In genomic region chr4:149791470-149791869, GRCm38 (mm10) we compare ENCODE assay signal across 15 mouse cellular contexts. TPM values are rescaled to one million over a fixed set of nuclear protein-coding genes. Genes with fewer than 3 reads are reported as not detected.
A peak's percentile ranks its signal among the peaks of the same experiment; 100 is the strongest.
DNase-seq lines count a peak whose midpoint lies in the region; ATAC-seq and TF ChIP-seq lines count a peak whose summit lies in the region.
"Had no signal": no experiment of that assay in that cellular context is flagged by ENCODE, and none has a peak within 500 bp of the region (broad histone marks: within the 10 kb centered on the region; RNA-seq: fewer than 3 reads in every experiment).

No protein-coding gene starts in this region.

- ATAC-seq in frontal cortex, adult (ENCODE audit: low TSS enrichment): peak; percentile 39; the same call in 1 of the 2 replicates
- ATAC-seq in lung, postnatal 0 days: 0 out of 2 replicates have a peak, but pooled peaks have one; percentile 3
- no peak for ATAC-seq in midbrain, postnatal 0 days (ENCODE audit: low FRiP score)

- H3K4me3 ChIP-seq in kidney, adult 2 months (ENCODE audit: insufficient read depth, low read depth, low read length): no peak overlapping the region
- peak overlapping the region; percentile 10 for H3K4me3 ChIP-seq in bone marrow, adult 2 months (replicated peaks; ENCODE audit: control insufficient read depth, low read depth, low read length)
- no peak overlapping the region for H3K4me3 ChIP-seq in lung, postnatal 0 days (ENCODE audit: low read depth, low read length)
- H3K4me3 ChIP-seq in midbrain, postnatal 0 days (ENCODE audit: low read depth, low read length): no peak overlapping the region
- H3K4me3 ChIP-seq: erythroblast, embryonic 14.5 days; heart, embryonic 15.5 days had no signal

- H3K4me1 ChIP-seq in kidney, adult 2 months (ENCODE audit: control insufficient read depth, insufficient read depth, low read length): peaks cover 27% of the 10 kb centered on the region
- H3K4me1 ChIP-seq in bone marrow, adult 2 months (ENCODE audit: control insufficient read depth, insufficient read depth, low read length): peaks cover 8% of the 10 kb centered on the region
- no peaks in the 10 kb centered on the region; the same call in 1 of the 2 replicates for H3K4me1 ChIP-seq in lung, postnatal 0 days (ENCODE audit: insufficient read depth, low read depth, low read length)
- H3K4me1 ChIP-seq in midbrain, postnatal 0 days (ENCODE audit: insufficient read depth, low read length): no peaks in the 10 kb centered on the region

- no peak for TF ChIP-seq POLR2A in kidney, adult 2 months (IDR thresholded peaks at IDR 0.05; ENCODE audit: low read depth, low read length)
- no peak for TF ChIP-seq POLR2A in bone marrow, adult 2 months (IDR thresholded peaks at IDR 0.05; ENCODE audit: borderline replicate concordance, control insufficient read depth, low read depth, low read length)

- H3K4me2 ChIP-seq in lung, postnatal 0 days (replicated peaks; ENCODE audit: low read depth, low read length): no peak overlapping the region
- H3K4me2 ChIP-seq in midbrain, postnatal 0 days (ENCODE audit: low read depth, low read length, poor library complexity, severe bottlenecking): no peak overlapping the region
- H3K4me2 ChIP-seq: heart, embryonic 15.5 days; lung, embryonic 14.5 days; midbrain, embryonic 11.5 days had no signal

- DNase-seq in frontal cortex, postnatal 10 days (ENCODE audit: low spot score in 2 of 2): no peak
- DNase-seq in kidney, adult 2 months: peak; percentile 59
- DNase-seq in kidney, adult 9 months: no peak
- no peak for DNase-seq in lung, postnatal 0 days (ENCODE audit: low spot score)
- no peak for DNase-seq in midbrain, postnatal 0 days (ENCODE audit: low spot score)
- DNase-seq in urinary bladder, postnatal 10 days (ENCODE audit: low spot score): no peak
- DNase-seq: cerebellum, adult 8-10 months; layer of hippocampus, postnatal 36 days; right cerebral cortex, postnatal 25 days had no signal

- H3K9me3 ChIP-seq in lung, postnatal 0 days (ENCODE audit: low read length): no peaks in the 10 kb centered on the region
- no peaks in the 10 kb centered on the region for H3K9me3 ChIP-seq in midbrain, postnatal 0 days (ENCODE audit: low read length)
- H3K9me3 ChIP-seq: heart, embryonic 15.5 days had no signal

- WGBS in kidney, adult 2 months: 63% methylated on average over 4 of the region's 4 CpGs
- WGBS in bone marrow, adult 2 months: 73% methylated on average over 4 of the region's 4 CpGs
- WGBS in lung, postnatal 0 days: 53% methylated on average over 4 of the region's 4 CpGs
- WGBS in midbrain, postnatal 0 days: 67% methylated on average over 4 of the region's 4 CpGs

- no peaks in the 10 kb centered on the region for H3K36me3 ChIP-seq in kidney, adult 2 months (ENCODE audit: control insufficient read depth, insufficient read depth, low read length)
- H3K36me3 ChIP-seq in lung, postnatal 0 days (ENCODE audit: insufficient read depth, low read length): no peaks in the 10 kb centered on the region
- no peaks in the 10 kb centered on the region for H3K36me3 ChIP-seq in midbrain, postnatal 0 days (ENCODE audit: insufficient read depth, low read length)
- H3K36me3 ChIP-seq: heart, embryonic 15.5 days had no signal

- no peak overlapping the region for H3K9ac ChIP-seq in lung, postnatal 0 days (replicated peaks; ENCODE audit: low read depth)
- H3K9ac ChIP-seq in midbrain, postnatal 0 days (replicated peaks; ENCODE audit: low read length, poor library complexity, severe bottlenecking): no peak overlapping the region
- H3K9ac ChIP-seq: heart, embryonic 15.5 days; lung, embryonic 14.5 days had no signal

- no peak for TF ChIP-seq EP300 in lung, postnatal 0 days (IDR thresholded peaks at IDR 0.05)

- H3K27me3 ChIP-seq in kidney, adult 2 months (replicated peaks; ENCODE audit: control insufficient read depth, insufficient read depth, low read length): no peaks in the 10 kb centered on the region
- no peaks in the 10 kb centered on the region for H3K27me3 ChIP-seq in lung, postnatal 0 days (replicated peaks; ENCODE audit: insufficient read depth, low read length)
- no peaks in the 10 kb centered on the region for H3K27me3 ChIP-seq in midbrain, postnatal 0 days (ENCODE audit: insufficient read depth, low read length)
- H3K27me3 ChIP-seq: heart, embryonic 15.5 days had no signal

- H3K27ac ChIP-seq in kidney, adult 2 months (ENCODE audit: insufficient read depth, low read depth, low read length): no peak overlapping the region
- H3K27ac ChIP-seq in bone marrow, adult 2 months (ENCODE audit: control insufficient read depth, insufficient read depth, low read depth, low read length, poor library complexity): peak overlapping the region; percentile 62
- H3K27ac ChIP-seq in lung, postnatal 0 days (ENCODE audit: low read length): no peak overlapping the region
- no peak overlapping the region for H3K27ac ChIP-seq in midbrain, postnatal 0 days (ENCODE audit: low read depth, low read length)
- H3K27ac ChIP-seq: heart, embryonic 15.5 days had no signal

- no peak for TF ChIP-seq CTCF in kidney, adult 2 months (conservative IDR thresholded peaks at IDR 0.05; ENCODE audit: insufficient read depth, insufficient read length, low read depth, low read length)
- no peak for TF ChIP-seq CTCF in bone marrow, adult 2 months (IDR thresholded peaks at IDR 0.05; ENCODE audit: control insufficient read depth, insufficient read depth, low read length)
- no peak for TF ChIP-seq CTCF in lung, postnatal 0 days (IDR thresholded peaks at IDR 0.05)
- no peak for TF ChIP-seq CTCF in midbrain, postnatal 0 days (IDR thresholded peaks at IDR 0.05)

RNA-seq across cellular contexts. Expression of gene Slc25a33, which starts 17.4 kb away (rescaled TPM):
- 16.8 and 18.3 TPM in 2 replicates for polyA plus RNA-seq in kidney, adult 2 months (2012; rRNA removed)
- 4.3 TPM in 1 of 2 replicates, not detected in the other for polyA plus RNA-seq in bone marrow, adult 2 months (2011; ENCODE audit: insufficient read depth, insufficient read length, low replicate concordance, missing spikeins)
- 7.4 and 8.6 TPM in 2 replicates for polyA plus RNA-seq in lung, postnatal 0 days (2015; fragmentation: Nextera tagmentation; extraction: Ambion mirVana)
- 16.6 and 19.8 TPM in 2 replicates for total RNA-seq in midbrain, postnatal 0 days (2014; rRNA removed)
- 32.7 and 34.8 TPM in 2 replicates for polyA plus RNA-seq in midbrain, postnatal 0 days (2015; fragmentation: Nextera tagmentation; extraction: Ambion mirVana)

RNA-seq across cellular contexts. Expression of gene Tmem201, which starts 53.6 kb away (rescaled TPM):
- polyA plus RNA-seq in kidney, adult 2 months (2012; rRNA removed): 34.2 and 37.5 TPM in 2 replicates
- polyA plus RNA-seq in bone marrow, adult 2 months (2011; ENCODE audit: insufficient read depth, insufficient read length, low replicate concordance, missing spikeins): 5.3 and 8.2 TPM in 2 replicates
- polyA plus RNA-seq in lung, postnatal 0 days (2015; fragmentation: Nextera tagmentation; extraction: Ambion mirVana): 8.2 and 9.4 TPM in 2 replicates
- total RNA-seq in midbrain, postnatal 0 days (2014; rRNA removed): 55.2 and 67.8 TPM in 2 replicates
- 44.8 and 48.5 TPM in 2 replicates for polyA plus RNA-seq in midbrain, postnatal 0 days (2015; fragmentation: Nextera tagmentation; extraction: Ambion mirVana)
